Mouse (Mus musculus) myocyte (in vitro differentiated cells): Measurements from ENCODE around the gene Chrm4. TPM values are rescaled to one million over a fixed set of nuclear protein-coding genes. Genes with fewer than 3 reads are reported as not detected.

ENCODE experiments used
- H3K27me3 ChIP-seq: one replicate; pipeline ENCODE4 v1.6.1; 2011; ENCODE audit not compliant: control insufficient read depth, insufficient read depth, insufficient read length
- H3K36me3 ChIP-seq: one replicate; pipeline ENCODE4 v1.6.1; 2011; ENCODE audit not compliant: control insufficient read depth, insufficient read depth
- H3K4me2 ChIP-seq: one replicate; pipeline ENCODE4 v1.6.1; 2011; ENCODE audit warnings: low read depth, control low read depth
- H3K4me3 ChIP-seq: one replicate; pipeline ENCODE4 v1.5.1; 2011; ENCODE audit warnings: mild to moderate bottlenecking, control low read depth, moderate library complexity
- H3K79me2 ChIP-seq: one replicate; pipeline ENCODE4 v1.6.1; 2011; ENCODE audit not compliant: control insufficient read depth, insufficient read depth
- H3ac ChIP-seq: one replicate; pipeline ENCODE4 v1.6.1; 2011; ENCODE audit not compliant: control insufficient read depth, insufficient read length
- CEBPB ChIP-seq: IDR thresholded peaks from 2 replicates; pipeline ENCODE4 v1.6.1; 2011; ENCODE audit warnings: mild to moderate bottlenecking, moderate library complexity; ENCODE audit not compliant: poor library complexity, insufficient read depth, severe bottlenecking
- E2F4 ChIP-seq: IDR thresholded peaks from one replicate; pipeline ENCODE4 v1.6.1; 2011; ENCODE audit warnings: mild to moderate bottlenecking, control low read depth, moderate library complexity; ENCODE audit not compliant: insufficient read depth
- MAX ChIP-seq: IDR thresholded peaks from one replicate; pipeline ENCODE4 v1.6.1; 2011; ENCODE audit warnings: low read depth, mild to moderate bottlenecking, control low read depth
- MYOD1 ChIP-seq, 3 experiments: IDR thresholded peaks; one replicate each; pipeline ENCODE4 v1.6.1; 2011; ENCODE audit warnings: control low read depth in 2 of 3, low read depth in 2 of 3, mild to moderate bottlenecking in 2 of 3, moderate library complexity in 1 of 3; ENCODE audit not compliant: insufficient read length in 2 of 3, control insufficient read depth in 1 of 3
- MYOG ChIP-seq, 3 experiments: IDR thresholded peaks; one replicate each; pipeline ENCODE4 v1.6.1; 2011; ENCODE audit warnings: control low read depth in 2 of 3, low read depth in 2 of 3, mild to moderate bottlenecking in 2 of 3; ENCODE audit not compliant: insufficient read length in 2 of 3, control insufficient read depth in 1 of 3, insufficient read depth in 1 of 3
- POLR2A ChIP-seq: IDR thresholded peaks from one replicate; pipeline ENCODE4 v1.6.1; 2011; ENCODE audit warnings: low read depth, mild to moderate bottlenecking, control low read depth, moderate library complexity; ENCODE audit not compliant: insufficient read length
- POLR2AphosphoS2 ChIP-seq: IDR thresholded peaks from one replicate; pipeline ENCODE4 v1.6.1; 2011; ENCODE audit warnings: low read depth, control low read depth; ENCODE audit not compliant: insufficient read length
- REST ChIP-seq: IDR thresholded peaks from one replicate; pipeline ENCODE4 v1.6.1; 2011; ENCODE audit warnings: mild to moderate bottlenecking, control low read depth, moderate library complexity; ENCODE audit not compliant: insufficient read depth, insufficient read length
- SRF ChIP-seq: IDR thresholded peaks from one replicate; pipeline ENCODE4 v1.6.1; 2011; ENCODE audit warnings: low read depth; ENCODE audit not compliant: control insufficient read depth, insufficient read length
- TCF12 ChIP-seq: IDR thresholded peaks from one replicate; pipeline ENCODE4 v1.6.1; 2011; ENCODE audit warnings: mild to moderate bottlenecking, control low read depth; ENCODE audit not compliant: poor library complexity, insufficient read depth, severe bottlenecking
- TCF3 ChIP-seq: IDR thresholded peaks from one replicate; pipeline ENCODE4 v1.6.1; 2011; ENCODE audit warnings: low read depth, control low read depth; ENCODE audit not compliant: insufficient read length
- USF1 ChIP-seq: IDR thresholded peaks from one replicate; pipeline ENCODE4 v1.6.1; 2011; ENCODE audit warnings: low read depth, mild to moderate bottlenecking, control low read depth, moderate library complexity
- polyA plus RNA-seq: library from polyadenylated mRNA; unstranded; fragments of >200 nt; fragmentation: generic; extraction: Trizol; gene quantifications from one replicate; pipeline ENCODE4 v1.2.1, GENCODE M21; 2012; ENCODE audit warnings: missing spikeins

Chrm4 gene
- polyA plus RNA-seq, 1 experiment, result 0.64 TPM

- Histone ChIP-seq H3ac (no peak overlapping the region), H3K4me2 (no peak overlapping the region), H3K27me3 (no peaks in the 10 kb centered on the region), H3K4me3 (no peak overlapping the region), H3K79me2 (peaks cover 49% of the 10 kb centered on the region), H3K36me3 (no peaks in the 10 kb centered on the region)
- TF ChIP-seq SRF, result no peak
- no peak for TF ChIP-seq POLR2AphosphoS2
- TF ChIP-seq CEBPB, result no peak
- no peak for TF ChIP-seq MAX
- TF ChIP-seq MYOD1 (IDR thresholded peaks at IDR 0.05; ENCODE audit: control insufficient read depth in 1 of 3, insufficient read length in 2 of 3, low read depth in 2 of 3), result no peak
- TF ChIP-seq MYOG (IDR thresholded peaks at IDR 0.05; ENCODE audit: control insufficient read depth in 1 of 3, insufficient read depth in 1 of 3, insufficient read length in 2 of 3, low read depth in 2 of 3), result no peak
- TF ChIP-seq POLR2A, result no peak
- no peak for TF ChIP-seq E2F4
- TF ChIP-seq REST, result no peak
- no peak for TF ChIP-seq TCF3
- no peak for TF ChIP-seq USF1
- no peak for TF ChIP-seq TCF12
Observed at GRCm38 (mm10) chr2:91960459-91960858, 33.4 kb downstream of the Chrm4 start.

DNA sequence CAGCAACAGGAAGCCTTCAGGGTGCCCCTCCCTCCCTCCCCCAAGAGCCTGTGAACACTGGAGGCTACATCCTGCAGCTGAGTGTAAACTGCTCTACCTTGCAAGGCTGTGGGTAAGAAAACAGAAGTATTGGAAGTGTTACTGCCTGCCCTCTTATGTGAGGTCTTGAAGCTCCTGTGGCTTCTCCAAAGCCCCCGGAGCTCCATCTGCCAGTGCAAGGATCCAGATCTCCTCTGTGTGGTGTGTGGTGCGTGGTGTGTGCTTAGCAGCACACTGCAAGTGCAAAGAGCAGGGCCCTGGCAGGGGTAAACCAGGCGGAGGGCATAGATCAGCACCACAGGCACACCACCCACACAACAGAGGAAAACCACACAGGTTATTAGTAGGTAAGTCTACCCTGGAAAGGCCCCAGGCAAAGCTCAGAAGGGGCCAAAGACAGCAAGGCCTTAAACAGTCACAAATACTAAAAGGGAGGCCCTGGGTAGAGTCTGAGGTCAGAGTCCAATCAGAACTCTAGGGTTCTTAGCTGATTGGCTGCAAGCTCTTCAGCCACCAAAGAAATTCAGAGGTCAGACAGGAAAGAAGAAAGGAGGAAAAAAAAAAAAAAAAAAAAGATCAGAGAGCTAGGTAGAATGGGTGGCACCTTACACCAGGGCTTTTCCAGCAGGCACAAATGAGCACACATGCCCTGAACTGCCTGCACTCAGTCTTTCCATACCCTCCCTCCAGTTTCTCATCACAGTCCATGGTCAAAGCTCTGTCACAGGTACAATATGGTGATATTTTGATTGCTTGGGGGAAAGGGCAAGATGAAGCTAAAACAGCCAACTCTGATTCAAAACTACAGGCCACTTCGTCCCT is 35.1 kb downstream of the Chrm4 start:
- Histone ChIP-seq H3K79me2 (peaks cover 34% of the 10 kb centered on the region), H3K4me2 (peak overlapping the region; percentile 87), H3K36me3 (no peaks in the 10 kb centered on the region), H3K4me3 (peak overlapping the region; percentile 46), H3K27me3 (no peaks in the 10 kb centered on the region), H3ac (peak overlapping the region; percentile 60)
- TF ChIP-seq MAX (no peak), POLR2AphosphoS2 (no peak), POLR2A (no peak), CEBPB (no peak), MYOG (IDR thresholded peaks at IDR 0.05; ENCODE audit: control insufficient read depth in 1 of 3, insufficient read depth in 1 of 3, insufficient read length in 2 of 3, low read depth in 2 of 3) (no peak), REST (no peak), TCF12 (no peak), E2F4 (no peak), SRF (no peak), MYOD1 (IDR thresholded peaks at IDR 0.05; ENCODE audit: control insufficient read depth in 1 of 3, insufficient read length in 2 of 3, low read depth in 2 of 3) (no peak), TCF3 (no peak), USF1 (no peak)

DNA sequence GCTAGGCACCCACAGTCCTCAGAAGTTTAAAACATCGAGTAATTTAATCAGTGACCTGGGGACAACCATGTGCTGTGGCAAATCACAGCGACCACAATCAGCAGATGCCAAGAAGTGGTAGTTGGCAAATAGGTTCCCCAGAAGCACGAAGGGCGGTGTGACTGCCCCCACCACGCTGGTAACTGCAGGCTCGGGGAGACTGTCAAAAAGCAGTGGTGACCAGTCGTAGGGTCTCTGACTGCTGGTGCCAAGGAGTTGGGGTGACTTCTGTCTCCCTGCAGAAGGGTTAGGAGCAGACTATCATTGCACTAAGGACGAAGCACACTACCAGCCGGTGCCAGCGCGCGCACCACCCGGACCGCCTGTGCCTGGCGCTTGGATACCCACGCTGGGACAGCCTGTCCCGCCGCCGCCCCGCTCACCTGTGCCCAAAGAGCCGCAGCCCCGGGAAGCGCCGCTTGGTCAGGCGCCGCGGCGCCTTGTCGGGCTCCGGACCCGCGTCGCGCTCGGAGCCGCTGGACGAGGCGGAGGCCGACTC is 35.9 kb downstream of the Chrm4 start:
- Histone ChIP-seq H3K4me3 (peak overlapping the region; percentile 46), H3K79me2 (peaks cover 27% of the 10 kb centered on the region), H3K4me2 (peak overlapping the region; percentile 87), H3K27me3 (no peaks in the 10 kb centered on the region), H3K36me3 (no peaks in the 10 kb centered on the region), H3ac (peak overlapping the region; percentile 60)
- TF ChIP-seq MYOD1 (IDR thresholded peaks at IDR 0.05; ENCODE audit: control insufficient read depth in 1 of 3, insufficient read length in 2 of 3, low read depth in 2 of 3) (peak in 1 of 3 experiments; percentile 36), MYOG (IDR thresholded peaks at IDR 0.05; ENCODE audit: control insufficient read depth in 1 of 3, insufficient read depth in 1 of 3, insufficient read length in 2 of 3, low read depth in 2 of 3) (peak in 1 of 3 experiments; percentile 30), POLR2AphosphoS2 (no peak)

DNA sequence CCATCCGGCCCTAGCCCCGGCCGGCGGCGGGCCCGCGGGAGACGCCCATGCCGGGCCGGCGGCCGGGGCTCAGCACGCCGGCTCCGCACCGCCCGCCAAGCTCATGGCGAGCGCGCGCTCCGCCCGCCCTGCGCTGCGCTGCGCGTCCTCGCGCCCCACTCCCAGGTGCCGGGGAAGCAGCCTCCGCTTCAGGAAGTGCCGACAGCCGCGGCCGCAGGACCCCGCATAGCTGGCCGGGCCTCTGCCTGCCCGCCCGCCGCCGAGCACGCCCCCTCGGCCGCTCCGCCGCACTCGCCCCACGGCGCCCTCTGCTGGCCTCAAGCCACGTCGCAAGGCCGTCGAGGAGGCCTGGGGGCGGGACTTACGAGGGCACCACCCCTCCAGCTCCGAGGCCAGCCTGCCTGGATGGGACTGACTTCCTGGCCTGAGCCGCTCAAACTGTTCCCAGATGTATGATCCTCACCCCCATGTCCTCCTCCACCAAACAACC is 36.4 kb downstream of the Chrm4 start:
- Histone ChIP-seq H3K4me2 (peak overlapping the region; percentile 87), H3K27me3 (no peaks in the 10 kb centered on the region), H3K36me3 (no peaks in the 10 kb centered on the region), H3ac (peak overlapping the region; percentile 60), H3K4me3 (peak overlapping the region; percentile 46), H3K79me2 (peaks cover 27% of the 10 kb centered on the region)
- TF ChIP-seq CEBPB, result no peak
- TF ChIP-seq TCF12, result no peak
- peak; percentile 81 for TF ChIP-seq POLR2AphosphoS2
- peak; percentile 87 for TF ChIP-seq POLR2A
- no peak for TF ChIP-seq REST
- no peak for TF ChIP-seq USF1
- TF ChIP-seq TCF3, result peak; percentile 4
- peak; percentile 40 for TF ChIP-seq SRF
- peak in 1 of 3 experiments; percentile 72 for TF ChIP-seq MYOD1 (IDR thresholded peaks at IDR 0.05; ENCODE audit: control insufficient read depth in 1 of 3, insufficient read length in 2 of 3, low read depth in 2 of 3)
- TF ChIP-seq MAX, result no peak
- TF ChIP-seq MYOG (IDR thresholded peaks at IDR 0.05; ENCODE audit: control insufficient read depth in 1 of 3, insufficient read depth in 1 of 3, insufficient read length in 2 of 3, low read depth in 2 of 3), result peak in 2 of 3 experiments; percentile 30 to 76
- no peak for TF ChIP-seq E2F4
